Mouse (Mus musculus) liver, postnatal 0 days (tissue): Measurements from ENCODE around the gene Snx27.

Experiments
- CTCF ChIP-seq: sonication (generic); IDR thresholded peaks from 2 replicates; pipeline ENCODE4 v1.5.1; 2016; ENCODE audit warnings: antibody characterized with exemption, low read depth
- EP300 ChIP-seq: IDR thresholded peaks from 2 replicates; pipeline ENCODE4 v1.6.1; 2016; ENCODE audit warnings: antibody characterized with exemption, low read depth, mild to moderate bottlenecking

DNA sequence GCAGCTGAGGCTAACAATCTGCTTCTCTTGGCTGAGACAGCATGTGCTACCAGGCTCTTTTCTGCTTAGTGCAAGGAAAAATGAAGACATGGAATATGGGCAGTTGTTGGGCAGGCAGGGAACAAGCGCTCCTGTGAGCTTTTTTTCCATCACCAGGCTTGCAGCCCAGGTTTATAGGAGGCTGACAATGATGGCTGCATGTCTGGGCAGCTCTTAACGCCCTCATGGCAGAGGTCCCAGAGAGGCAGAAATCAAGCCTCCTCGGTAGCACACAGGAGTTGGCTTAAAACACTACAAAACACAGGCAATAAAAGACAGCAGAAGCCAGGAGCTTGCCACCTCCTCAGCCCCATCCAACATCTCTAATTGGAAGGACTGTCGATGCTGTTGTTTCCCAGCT lies 28.8 kb upstream of the Snx27 start:
- TF ChIP-seq CTCF (no peak), EP300 (no peak)
